Mouse (Mus musculus) cerebellum, postnatal 25 days (tissue): ENCODE measurements around the gene Mob3c.
A peak's percentile ranks its signal among the peaks of the same experiment; 100 is the strongest.

ENCODE experiments used
- DNase-seq, 2 experiments: peaks; one replicate each; pipeline ENCODE4 v3.0.0; 2021; ENCODE audit warnings: mixed read lengths in 2 of 2

The Mob3c gene

DNA sequence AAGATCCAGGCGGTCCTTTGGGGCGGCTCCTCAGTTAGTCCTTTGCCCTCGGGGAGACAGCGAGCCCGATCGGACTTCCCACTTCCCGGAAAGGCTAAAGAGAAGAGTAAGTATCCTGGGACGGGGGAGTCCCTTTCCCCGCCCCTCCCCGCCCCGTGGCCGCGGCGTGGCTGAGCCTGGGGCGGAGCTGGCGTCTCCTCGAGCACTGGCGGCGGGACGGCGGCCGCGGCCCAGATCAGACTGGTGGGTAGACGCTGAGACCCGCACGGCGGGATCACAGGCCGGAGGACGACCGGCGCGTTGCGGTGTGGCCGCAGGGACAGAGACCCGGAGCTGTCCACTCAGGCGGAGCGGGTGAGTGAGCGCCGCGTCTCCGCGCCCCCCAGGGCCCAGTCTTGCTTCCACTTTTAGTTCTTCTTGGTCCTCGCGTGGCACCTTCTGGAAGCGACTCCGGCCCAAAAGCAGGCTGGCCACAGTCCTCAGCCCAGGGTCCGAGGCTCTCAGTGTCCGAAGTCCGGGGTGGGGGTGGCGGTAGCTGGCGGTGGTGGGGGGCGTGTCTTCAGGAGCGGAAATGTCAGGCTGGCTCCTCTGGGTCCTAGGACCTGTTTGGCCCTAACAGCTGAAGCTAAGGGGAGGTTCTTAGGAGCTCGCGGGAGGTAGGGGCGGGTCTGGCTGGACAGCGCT, at the start of gene Mob3c:
Gene Mob3c (plus strand): TSS at position 205 of the 684 bp plus-strand sequence.
- DNase-seq: peak; percentile 70 to 82

- DNase-seq: no peak
Observed at GRCm38 (mm10) chr4:115780269-115780668, 47.6 kb upstream of the Mob3c start.

DNA sequence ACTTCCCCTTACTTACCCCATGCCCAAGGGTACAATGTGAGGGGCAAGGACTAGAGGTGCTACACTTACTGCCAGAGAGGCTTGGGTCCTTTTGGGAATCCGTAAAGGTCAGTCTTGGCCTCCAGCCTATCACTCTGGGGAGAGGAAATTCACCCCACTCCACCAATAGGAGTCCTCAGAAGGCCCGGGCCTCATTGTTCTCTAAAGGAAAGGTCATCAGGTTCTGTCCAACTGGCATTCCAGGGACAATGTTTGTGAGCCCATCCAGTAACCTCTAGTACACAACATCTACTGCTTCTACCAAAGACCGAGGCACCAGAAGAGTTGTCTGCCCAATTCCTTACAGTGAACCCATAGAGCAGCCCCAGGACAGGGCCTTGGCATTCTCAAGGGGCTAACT, 47.0 kb upstream of the Mob3c start, which contains the start of gene Tex38:
Gene Tex38 (minus strand): TSS at position 101 of the 400 bp plus-strand sequence.
- DNase-seq: no peak

- no peak for DNase-seq
Observed at GRCm38 (mm10) chr4:115782026-115782805, 45.7 kb upstream of the Mob3c start.

GRCm38 (mm10) chr4:115784769-115785510, 43.0 kb upstream of the Mob3c start, which contains the start of gene Atpaf1:
Gene Atpaf1, plus strand, starts transcription at chr4:115784812.
- peak; percentile 87 to 90 for DNase-seq

DNA sequence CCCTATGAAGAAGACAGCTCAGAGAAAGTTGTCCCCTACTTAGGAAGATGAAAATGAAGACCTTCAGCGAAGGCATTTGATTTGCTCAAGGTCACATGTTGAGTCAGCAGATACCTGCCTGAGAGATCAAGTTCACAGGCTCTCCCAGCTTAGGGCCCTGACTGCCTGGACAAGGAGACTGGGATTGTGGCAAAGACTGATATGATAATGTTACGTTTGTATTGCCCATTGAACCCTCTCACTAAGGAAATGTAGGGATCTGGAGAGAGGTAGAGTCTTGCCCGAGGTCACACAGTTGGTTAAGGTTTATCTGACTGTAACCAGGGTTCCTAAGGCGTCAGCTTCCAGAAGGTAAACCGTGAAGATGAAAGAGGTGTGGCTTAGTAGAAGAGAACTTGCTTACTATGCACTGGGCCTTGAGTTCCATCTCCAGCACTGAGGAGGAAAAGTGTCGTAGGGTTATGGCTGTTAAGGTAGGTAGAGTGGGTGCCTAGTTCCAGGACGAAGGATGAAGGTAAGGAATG, 42.3 kb upstream of the Mob3c start:
- no peak for DNase-seq

DNA sequence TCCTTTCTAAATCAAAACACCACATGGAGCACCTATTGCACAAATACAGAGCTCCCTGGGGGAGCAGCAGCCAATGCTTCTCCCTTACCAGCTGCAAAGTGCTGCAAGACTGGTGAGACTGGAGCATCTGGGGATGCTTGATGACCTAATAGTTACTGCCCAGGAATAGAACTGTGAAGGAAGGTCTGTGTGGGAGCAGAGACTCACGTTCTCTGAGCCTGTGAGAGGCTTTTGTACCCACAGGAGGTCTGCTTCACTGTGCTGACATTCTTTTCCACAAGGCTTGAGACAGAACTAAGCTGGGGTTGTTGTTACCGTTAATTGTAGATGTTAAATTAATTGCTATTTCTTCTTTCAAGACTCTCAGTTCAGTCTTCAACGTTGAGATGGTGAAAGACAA, 37.0 kb upstream of the Mob3c start:
- DNase-seq: no peak

GRCm38 (mm10) chr4:115795360-115795759, 32.5 kb upstream of the Mob3c start:
- DNase-seq: no peak

DNA sequence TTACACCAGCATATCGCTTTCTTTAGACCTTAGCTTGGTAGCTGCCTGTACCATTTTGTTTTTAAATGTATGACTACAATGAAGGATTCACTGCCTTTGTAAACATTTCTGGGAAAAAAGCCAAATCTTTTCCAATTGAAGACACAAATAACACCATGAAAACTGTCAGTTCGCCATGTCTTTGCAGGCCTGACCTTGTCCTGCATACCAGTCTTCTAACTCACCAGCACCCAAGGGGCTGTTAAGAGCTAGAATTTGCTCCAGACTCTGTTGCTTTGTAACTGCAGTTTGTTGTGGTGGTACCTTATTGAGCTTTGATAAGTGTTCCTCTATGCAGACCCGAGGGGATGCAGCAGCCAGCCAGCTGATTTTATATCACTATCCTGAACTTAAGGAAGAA, 27.9 kb upstream of the Mob3c start:
- no peak for DNase-seq

- no peak for DNase-seq
Observed at GRCm38 (mm10) chr4:115812326-115812725, 15.6 kb upstream of the Mob3c start.

- no peak for DNase-seq
Observed at GRCm38 (mm10) chr4:115815606-115816005, 12.3 kb upstream of the Mob3c start.

- DNase-seq: no peak
Observed at GRCm38 (mm10) chr4:115820199-115820598, 7.7 kb upstream of the Mob3c start.

DNA sequence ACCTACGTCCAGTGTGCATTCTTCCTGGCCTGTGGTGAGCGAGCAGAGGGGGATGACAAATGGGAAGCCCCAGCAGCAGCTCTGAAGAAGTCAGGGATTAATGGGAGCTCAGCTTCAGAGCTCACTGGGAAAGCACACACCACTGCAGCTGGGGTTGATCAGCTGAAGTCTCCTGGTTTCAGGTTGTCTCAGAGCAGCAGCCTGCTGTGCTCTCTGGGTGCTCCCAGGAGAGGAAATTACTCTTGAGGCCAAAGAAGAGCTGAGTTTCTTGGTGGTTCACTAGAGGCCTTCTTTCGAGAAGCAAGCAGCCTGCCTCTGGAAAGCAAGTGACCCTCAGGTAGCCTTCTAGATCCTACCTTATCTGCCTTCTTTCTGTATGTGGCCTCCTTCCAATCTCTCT, 6.9 kb upstream of the Mob3c start:
- no peak for DNase-seq

DNA sequence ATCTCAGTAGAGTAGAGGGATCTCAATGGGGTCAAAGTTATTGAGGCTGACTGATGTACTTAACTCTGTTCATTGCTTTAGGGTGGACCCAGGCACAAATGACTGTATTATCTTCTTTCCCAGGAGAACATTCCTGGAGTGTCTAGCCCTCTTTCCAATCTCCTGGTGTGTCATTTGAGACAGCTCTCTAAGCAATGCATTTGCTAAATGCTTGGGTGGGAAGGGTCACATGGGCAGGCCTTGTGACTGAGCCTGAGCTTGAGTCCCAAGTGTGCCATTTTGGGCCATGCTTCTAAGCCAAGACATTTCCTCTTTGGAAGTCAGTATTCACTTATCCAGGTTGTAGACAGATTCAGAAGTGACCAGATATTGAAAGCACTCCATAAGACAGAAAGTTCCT, 6.5 kb upstream of the Mob3c start:
- no peak for DNase-seq

- no peak for DNase-seq
Observed at GRCm38 (mm10) chr4:115821928-115822327, 6.0 kb upstream of the Mob3c start.

- no peak for DNase-seq
Observed at GRCm38 (mm10) chr4:115824178-115824577, 3.7 kb upstream of the Mob3c start.

DNA sequence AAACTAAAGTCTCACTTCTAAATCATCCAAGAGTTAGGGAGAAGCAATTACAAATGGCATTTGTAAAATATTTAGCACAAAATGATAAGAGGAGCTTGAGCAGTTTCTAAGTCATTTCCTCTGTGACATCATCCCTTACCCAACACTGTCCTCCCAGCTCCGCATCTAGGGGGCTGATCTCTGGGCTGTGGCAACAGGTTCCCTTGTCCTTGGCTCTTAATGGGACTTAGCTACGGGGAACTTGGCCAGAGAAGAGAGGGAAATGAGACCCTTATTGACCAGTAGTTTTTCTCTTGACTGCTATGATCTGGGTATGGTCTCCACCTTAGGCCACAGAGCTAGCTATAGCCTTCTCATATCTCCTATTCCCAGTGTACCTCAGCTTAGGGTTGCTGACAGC, 2.6 kb upstream of the Mob3c start:
- no peak for DNase-seq

- no peak for DNase-seq
Observed at GRCm38 (mm10) chr4:115827066-115827465, 826 bp upstream of the Mob3c start.

DNA sequence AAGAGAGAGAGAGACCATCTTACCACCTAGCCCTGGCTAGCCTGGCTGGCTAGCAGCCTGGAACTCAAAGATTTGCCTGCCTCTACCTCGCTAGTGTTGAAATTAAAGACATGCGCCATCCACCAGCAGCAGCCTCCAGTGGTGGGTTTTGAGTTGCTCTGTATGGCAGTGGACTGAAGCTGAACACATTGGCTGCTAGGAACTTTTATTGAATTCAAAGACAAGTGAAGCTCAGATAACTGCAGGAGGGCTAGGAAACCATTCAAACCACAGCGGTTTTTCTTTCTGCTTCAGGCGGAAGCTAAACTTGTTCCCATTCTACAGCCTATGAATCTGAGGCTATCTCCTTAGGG, 381 bp upstream of the Mob3c start:
- no peak for DNase-seq

DNA sequence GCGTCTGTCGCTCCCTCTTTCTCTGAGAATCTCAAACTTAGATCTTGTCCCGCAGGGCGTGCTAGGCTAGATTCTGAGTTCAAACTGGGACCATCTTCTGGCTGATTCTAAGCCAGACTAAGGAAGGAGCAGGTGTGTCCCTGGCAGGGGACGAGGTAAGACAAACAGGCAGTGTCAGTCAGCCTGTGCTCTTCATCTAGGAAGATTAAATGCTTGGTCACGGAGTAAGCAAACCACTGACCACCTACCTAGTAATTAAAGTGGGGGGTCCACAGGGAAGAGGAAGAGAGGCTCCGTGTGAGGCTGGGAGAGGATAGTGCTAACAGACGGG, 645 bp downstream of the Mob3c start:
- DNase-seq: no peak

DNA sequence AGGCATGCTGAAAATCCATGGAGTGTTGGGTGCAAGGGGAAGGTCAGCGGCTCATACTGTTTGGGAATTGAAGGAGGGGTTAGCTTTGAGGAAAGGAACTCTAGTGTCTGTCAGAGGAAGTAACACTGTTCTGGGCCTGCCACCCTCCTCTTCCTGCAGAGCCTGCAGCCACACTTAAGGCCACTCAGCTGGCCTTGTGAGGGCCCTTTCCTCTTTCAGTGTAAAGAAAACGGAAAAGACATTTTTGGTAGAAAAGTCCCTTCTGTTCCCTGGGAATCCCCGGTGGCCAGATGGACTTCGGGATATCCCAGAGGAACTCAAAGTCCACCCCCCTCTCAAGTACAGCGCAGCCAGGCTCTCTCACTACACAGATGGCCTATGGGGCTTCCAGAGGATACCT, 2.6 kb downstream of the Mob3c start:
- DNase-seq: no peak

GRCm38 (mm10) chr4:115831221-115831620, 3.3 kb downstream of the Mob3c start:
- DNase-seq: no peak

DNA sequence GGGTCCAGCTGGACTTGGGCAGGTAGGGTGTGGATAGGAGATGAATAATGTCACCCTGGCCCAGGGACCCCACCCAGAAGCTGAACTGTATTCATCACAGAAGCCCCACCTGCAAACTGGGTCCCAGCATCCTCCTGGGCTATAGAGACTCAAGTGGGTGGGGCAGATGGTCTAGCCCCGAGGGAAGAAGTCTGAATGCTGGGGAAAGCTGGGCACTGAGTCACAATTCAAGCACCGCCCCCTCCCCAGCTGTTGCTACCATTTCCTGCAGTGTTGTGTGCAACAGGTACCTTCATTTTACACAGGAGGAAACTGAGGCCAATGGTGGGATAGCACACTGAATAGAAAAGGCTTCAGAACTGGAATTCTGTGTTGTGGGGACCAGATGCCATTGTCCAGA, 4.1 kb downstream of the Mob3c start:
- no peak for DNase-seq

GRCm38 (mm10) chr4:115835576-115835975, 7.7 kb downstream of the Mob3c start:
- DNase-seq: no peak
